Mouse (Mus musculus): Measurements from ENCODE around the gene 4930562C15Rik. TPM values are rescaled to one million over a fixed set of nuclear protein-coding genes. Genes with fewer than 3 reads are reported as not detected.

The 4930562C15Rik gene
- total RNA-seq, 2 experiments from 2014 or later, result not detected

- DNase-seq, result peak; percentile 94
- intact Hi-C loops (cut with DNase I), result no loop called here
These were observed 50.8 kb downstream of the 4930562C15Rik start, which contains the start of gene Mgrn1 for GRCm38 (mm10) chr16:4885760-4886689. TSS of gene Mgrn1 (plus strand) at chr16:4886249.

GRCm38 (mm10) chr16:4886690-4887020, 51.4 kb downstream of the 4930562C15Rik start:
- no peak for DNase-seq
- intact Hi-C loops (cut with DNase I), result no loop called here

- intact Hi-C loops (cut with DNase I), result no loop called here
- DNase-seq, result no peak
These were observed 55.0 kb downstream of the 4930562C15Rik start for GRCm38 (mm10) chr16:4890201-4890709.

GRCm38 (mm10) chr16:4892171-4892570, 57.0 kb downstream of the 4930562C15Rik start:
- intact Hi-C loops (cut with DNase I), result no loop called here
- DNase-seq, result no peak

GRCm38 (mm10) chr16:4894201-4894908, 59.1 kb downstream of the 4930562C15Rik start:
- intact Hi-C loops (cut with DNase I), result no loop called here
- DNase-seq, result no peak

GRCm38 (mm10) chr16:4896249-4897027, 61.2 kb downstream of the 4930562C15Rik start:
- intact Hi-C loops (cut with DNase I), result no loop called here
- no peak for DNase-seq

- intact Hi-C loops (cut with DNase I), result no loop called here
These were observed 62.0 kb downstream of the 4930562C15Rik start for GRCm38 (mm10) chr16:4897146-4897730.

GRCm38 (mm10) chr16:4898881-4899280, 63.7 kb downstream of the 4930562C15Rik start:
- DNase-seq, result no peak
- intact Hi-C loops (cut with DNase I), result no loop called here

More at GRCm38 (mm10) chr16:4897146-4897730, 62.0 kb downstream of the 4930562C15Rik start:
- DNase-seq, result no peak

- intact Hi-C loops (cut with DNase I), result no loop called here
- DNase-seq, result no peak
These were observed 64.5 kb downstream of the 4930562C15Rik start for GRCm38 (mm10) chr16:4899711-4900110.

- no peak for DNase-seq
- intact Hi-C loops (cut with DNase I), result no loop called here
These were observed 66.0 kb downstream of the 4930562C15Rik start for GRCm38 (mm10) chr16:4901167-4901566.

GRCm38 (mm10) chr16:4902390-4902789, 67.2 kb downstream of the 4930562C15Rik start:
- intact Hi-C loops (cut with DNase I), result no loop called here

GRCm38 (mm10) chr16:4903491-4904102, 68.4 kb downstream of the 4930562C15Rik start:
- intact Hi-C loops (cut with DNase I), result no loop called here

More at GRCm38 (mm10) chr16:4902390-4902789, 67.2 kb downstream of the 4930562C15Rik start:
- no peak for DNase-seq

GRCm38 (mm10) chr16:4904878-4905277, 69.7 kb downstream of the 4930562C15Rik start:
- intact Hi-C loops (cut with DNase I), result no loop called here

More at GRCm38 (mm10) chr16:4903491-4904102, 68.4 kb downstream of the 4930562C15Rik start:
- DNase-seq, result no peak

GRCm38 (mm10) chr16:4905591-4905990, 70.4 kb downstream of the 4930562C15Rik start:
- intact Hi-C loops (cut with DNase I), result no loop called here
- no peak for DNase-seq

More at GRCm38 (mm10) chr16:4904878-4905277, 69.7 kb downstream of the 4930562C15Rik start:
- no peak for DNase-seq

GRCm38 (mm10) chr16:4906559-4906958, 71.3 kb downstream of the 4930562C15Rik start:
- intact Hi-C loops (cut with DNase I), result no loop called here
- no peak for DNase-seq

- DNase-seq, result no peak
These were observed 72.2 kb downstream of the 4930562C15Rik start for GRCm38 (mm10) chr16:4907386-4907785.

GRCm38 (mm10) chr16:4907972-4908371, 72.8 kb downstream of the 4930562C15Rik start:
- DNase-seq, result no peak
- intact Hi-C loops (cut with DNase I), result no loop called here

More at GRCm38 (mm10) chr16:4907386-4907785, 72.2 kb downstream of the 4930562C15Rik start:
- intact Hi-C loops (cut with DNase I), result no loop called here

- no peak for DNase-seq
- intact Hi-C loops (cut with DNase I), result no loop called here
These were observed 74.5 kb downstream of the 4930562C15Rik start for GRCm38 (mm10) chr16:4909745-4910144.

GRCm38 (mm10) chr16:4910758-4911157, 75.5 kb downstream of the 4930562C15Rik start:
- intact Hi-C loops (cut with DNase I), result no loop called here
- DNase-seq, result no peak
